Mouse (Mus musculus): ENCODE data around the gene Zfp108. TPM values are rescaled to one million over a fixed set of nuclear protein-coding genes. Genes with fewer than 3 reads are reported as not detected.
"Not testable (repeated sequence)": the region's sequence is repeated elsewhere in the genome, so short reads cannot be mapped to it uniquely, and the experiment has no call there.

Zfp108 gene
- 1 to 10 TPM; 1.4 to 1.9 TPM for total RNA-seq (2021)
- long read RNA-seq, experiment 1, result 0 reads
- long read RNA-seq, experiment 2, result 0 reads

DNA sequence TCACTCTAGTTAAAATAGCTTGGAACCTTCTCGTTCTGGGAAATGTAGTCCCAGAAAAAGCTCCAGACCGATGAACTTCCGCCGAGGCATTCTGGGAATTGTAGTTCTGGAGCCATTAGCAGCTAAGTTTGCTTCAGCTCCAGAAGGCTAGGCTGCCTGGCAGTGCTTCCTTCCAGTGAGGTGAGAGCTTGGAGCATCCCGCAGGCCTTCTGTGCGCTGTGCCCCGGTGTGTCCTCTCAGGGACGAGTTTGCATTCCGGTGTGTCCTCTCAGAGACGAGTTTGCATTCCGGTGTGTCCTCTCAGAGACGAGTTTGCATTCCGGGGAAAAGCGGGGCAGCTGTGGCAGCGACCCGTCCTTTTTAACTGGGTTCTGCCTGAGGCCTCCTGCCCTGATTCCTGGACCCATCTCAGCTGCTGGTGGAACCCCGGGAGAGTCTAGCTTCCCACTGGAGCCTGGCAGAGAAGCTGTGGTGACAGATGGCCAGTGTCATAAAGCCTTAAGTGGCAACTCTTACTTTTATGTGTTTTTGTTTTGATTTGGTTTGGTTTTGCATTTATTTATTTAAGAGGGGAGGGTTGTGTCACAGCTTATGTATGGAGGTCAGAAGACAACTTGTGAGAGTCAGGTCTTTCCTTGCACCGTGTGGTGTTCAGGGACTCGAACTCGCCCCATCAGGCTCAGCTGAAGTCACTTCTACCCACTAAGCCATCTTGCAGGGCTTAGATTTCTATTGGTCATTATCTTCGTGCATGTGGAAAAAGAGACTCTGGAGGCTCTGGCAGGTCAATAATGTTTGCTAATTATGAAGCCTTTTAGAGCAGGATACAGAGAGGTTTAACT, at the start of gene Zfp108:
Zfp108 (plus strand) TSS at position 162 of the 842 bp plus-strand sequence.
- DNase-seq, result peak; percentile 81

DNA sequence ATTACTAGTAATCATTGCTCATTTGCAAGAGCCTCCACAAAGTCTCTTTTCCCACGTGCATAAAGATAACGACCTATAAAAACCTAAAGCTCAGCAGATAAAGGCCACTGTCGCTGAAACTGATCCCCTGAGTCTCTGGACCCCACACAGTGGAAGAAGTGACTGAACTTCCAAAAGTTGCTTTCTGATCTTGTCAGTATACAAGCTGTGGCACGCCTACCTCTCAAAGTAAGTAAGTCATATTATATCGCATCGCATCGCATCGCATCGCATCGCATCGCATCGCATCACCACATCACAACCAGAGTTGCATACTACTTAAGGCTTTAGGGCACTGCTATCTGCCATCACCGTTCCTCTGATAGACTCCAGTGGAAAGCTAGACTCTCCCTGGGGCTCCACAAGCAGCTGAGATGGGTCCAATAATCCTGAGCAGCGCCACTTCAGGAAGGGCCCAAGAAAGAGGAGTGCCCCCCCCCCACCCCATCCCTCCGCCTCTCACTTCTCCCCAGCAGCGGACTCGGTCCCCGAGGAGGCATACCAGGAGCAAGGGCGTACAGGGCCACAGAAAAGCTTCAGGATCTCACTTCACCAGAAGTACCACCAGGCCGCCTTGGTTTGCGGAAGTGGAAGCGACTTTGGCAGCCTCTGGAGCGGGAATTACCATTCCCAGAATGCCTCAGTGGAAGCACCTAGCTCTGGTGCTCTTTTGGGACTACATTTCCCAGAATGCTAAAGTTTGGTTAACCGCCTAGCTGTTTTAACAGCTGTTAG, 46.9 kb upstream of the Zfp108 start:
- DNase-seq, result peak; percentile 70

DNA sequence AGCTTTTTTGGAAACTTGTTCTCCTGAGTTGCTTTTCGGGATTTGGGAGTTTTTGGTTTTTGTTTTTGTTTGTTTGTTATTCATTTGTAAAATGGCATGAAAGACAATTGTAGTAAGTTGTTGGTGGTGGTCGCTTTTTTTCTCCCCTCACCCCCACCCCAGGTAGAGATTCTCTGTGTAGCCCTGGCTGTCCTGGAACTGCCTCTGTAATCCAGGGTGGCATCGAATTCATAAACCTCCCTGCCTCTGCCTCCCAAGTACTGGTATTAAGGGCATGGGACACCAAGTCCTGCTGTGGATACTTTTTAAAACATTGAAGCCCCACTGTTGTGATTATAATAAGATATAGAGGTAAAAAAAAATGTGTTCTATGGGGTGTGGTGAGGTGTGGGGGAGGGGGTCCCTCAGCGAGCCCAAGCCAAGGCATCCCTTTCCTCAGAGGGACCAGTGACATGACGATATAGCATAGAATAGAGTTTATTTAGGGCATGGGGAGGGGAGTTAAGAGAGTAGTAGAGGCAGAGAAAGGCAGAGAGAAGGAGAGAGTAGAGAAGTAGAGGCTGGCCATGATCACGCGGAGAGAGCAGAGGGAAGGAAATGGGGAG, 46.2 kb upstream of the Zfp108 start:
- no peak for DNase-seq

DNA sequence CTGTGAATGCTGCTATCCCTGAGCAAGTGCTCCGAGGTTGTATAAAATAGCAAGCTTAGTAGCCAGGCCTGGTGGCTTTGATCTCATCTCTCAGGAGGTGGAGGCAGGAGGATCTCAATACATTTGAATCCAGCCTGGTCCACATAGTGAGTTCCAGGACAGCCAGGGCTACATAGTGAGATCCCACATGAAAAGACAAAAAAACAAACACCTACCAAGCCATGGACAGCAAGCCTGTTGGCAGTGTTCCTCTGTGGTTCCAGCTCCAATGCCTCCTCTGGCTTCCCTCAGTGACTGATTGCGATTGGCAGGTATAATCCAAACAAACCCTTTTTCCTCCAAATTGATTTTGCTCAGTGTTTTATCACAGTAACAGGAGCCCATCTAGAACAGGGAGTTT, 44.3 kb upstream of the Zfp108 start:
- no peak for DNase-seq

DNA sequence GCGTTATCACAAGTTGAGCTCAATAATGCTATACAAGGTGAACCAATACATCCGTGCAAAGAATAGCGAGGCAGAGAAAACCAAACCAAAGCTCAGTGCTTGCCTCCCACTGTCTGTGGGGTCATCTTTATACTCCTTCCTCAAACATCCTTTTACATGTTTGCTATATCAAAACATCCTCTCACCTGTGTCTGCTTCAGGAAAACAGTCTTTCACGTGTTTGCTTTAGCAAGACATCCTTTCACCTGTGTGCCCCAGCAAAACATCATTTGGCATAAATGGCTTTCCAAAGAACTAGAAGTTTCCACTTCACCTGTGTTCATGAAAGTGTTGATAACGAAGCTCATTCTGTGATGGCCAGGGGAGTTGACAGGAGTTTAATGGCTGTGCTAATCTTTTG, 43.3 kb upstream of the Zfp108 start, which contains the start of gene Zfp111:
Zfp111 (minus strand) TSS at position 101 of the 400 bp plus-strand sequence.
- no peak for DNase-seq

DNA sequence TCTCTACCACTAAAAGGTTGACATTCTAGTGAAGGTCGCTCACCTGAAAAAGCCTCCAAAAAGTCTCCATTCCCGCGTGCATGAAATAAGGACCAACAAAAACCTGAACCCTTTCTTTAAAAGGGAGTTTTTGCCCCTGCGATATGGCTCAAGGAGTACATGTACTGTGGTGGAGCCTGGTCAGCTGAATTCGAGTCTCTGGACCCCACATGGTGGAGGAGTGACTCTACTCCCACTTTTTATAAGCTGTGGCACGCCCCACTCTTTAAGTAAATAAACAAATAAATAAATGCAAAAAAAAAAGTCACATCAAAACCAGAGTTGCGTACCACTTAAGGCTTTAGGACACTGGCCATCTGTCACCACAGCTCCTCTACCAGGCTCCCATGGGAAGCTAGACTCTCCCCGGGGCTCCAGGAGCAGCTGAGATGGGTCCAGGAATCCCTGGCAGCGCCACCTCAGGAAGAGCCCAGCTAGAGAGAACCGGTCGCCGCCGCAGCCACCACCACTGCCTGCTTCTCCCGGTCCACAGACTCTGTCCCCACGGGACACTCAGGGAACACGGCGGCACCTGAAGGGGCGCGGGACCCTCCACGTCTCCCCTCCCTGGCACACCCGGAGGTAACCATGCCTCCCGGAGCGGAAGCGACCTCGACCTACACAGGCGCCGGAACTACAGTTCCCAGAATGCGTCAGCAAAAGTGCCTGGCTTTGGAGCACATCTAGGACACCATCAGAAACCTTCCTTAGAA, 17.4 kb upstream of the Zfp108 start, which contains the start of gene Zfp109:
Zfp109 (minus strand) TSS at position 521 of the 752 bp plus-strand sequence.
- DNase-seq, result peak; percentile 44

DNA sequence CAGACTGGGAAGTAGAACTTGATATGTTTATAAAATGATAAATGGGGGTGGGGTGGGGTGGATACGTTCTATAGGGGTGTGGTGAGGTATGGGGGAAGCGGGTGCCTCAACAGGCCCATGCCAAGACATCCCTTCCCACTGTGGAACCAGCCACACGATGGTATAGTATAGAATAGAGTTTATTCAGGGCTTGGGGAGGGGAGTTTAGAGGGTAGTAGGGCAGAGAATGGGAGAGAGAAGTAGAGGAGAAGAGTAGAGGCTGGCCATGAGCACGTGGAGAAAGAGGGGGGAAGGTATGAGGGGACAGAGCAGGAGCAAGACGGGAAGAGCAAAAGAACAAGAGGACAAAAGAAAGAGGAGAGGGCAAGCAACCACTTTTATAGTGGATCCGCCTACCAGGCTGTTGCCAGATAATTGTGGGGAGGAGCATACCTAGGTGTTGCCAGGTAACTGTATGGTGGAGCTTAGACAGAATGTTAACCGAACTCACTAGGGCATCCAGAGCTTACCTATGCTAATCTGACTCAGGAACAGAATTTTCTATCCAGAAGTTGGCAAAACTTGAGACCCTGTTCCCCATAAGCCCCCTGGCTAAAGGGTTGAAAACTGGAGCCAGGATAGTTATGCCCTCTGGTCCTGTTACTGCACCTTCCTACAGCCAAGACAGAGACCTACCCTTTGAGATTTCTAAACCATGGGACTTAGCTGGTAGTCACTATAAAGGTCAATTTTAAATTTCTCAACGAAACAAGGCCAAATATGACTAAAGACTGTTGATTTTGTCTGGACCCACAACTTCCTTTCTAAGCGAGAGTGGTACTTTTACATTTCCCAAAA, 597 bp upstream of the Zfp108 start:
- no peak for DNase-seq

DNA sequence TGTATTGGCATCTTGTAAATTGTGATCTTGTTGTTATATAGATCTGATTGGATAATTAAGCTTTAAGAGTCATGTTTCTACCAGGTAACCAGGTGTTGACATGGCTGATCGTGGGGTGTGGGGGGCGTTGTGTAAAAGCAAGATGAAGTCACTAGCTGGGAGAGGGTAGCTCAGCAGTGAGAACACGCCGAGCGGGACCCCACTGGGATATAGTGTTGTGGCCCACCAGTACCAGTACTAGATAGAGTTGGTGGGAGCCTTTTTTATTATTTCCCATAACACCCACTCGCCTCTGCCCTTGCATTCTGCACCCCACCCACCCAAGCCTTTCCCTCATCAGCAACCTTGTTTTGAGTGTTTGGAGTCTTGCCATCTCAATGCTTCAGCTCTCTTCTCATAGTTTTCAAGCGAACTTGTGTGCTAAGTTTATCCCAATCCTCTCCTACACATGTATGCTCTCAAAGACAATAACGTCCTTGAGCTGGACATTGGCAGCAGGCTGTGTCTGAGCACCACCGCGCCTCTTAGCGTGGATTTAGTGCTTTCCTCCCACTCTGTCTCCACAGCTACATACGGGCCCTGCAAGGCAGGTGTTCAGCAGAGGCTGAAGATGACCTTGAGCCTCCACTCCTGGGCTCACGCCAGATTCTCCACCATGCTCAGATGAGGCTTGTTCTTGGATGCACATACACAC, 4.9 kb downstream of the Zfp108 start:
- DNase-seq, result no peak

DNA sequence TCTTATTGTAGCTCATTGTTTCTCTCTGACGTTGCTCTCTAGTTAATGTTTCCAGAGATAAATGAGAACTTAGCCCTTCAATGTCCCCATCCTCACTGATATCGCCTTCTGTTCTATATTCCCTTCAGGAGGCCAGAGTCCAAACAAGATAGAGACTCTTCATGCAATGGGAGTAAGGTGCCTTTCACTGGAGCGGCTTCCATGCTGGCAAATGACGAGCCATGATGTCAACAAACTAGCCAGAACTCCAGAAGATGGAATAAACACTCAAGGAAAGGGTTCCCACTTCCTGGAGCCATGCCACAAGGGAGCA, 5.4 kb downstream of the Zfp108 start:
- DNase-seq, result no peak

DNA sequence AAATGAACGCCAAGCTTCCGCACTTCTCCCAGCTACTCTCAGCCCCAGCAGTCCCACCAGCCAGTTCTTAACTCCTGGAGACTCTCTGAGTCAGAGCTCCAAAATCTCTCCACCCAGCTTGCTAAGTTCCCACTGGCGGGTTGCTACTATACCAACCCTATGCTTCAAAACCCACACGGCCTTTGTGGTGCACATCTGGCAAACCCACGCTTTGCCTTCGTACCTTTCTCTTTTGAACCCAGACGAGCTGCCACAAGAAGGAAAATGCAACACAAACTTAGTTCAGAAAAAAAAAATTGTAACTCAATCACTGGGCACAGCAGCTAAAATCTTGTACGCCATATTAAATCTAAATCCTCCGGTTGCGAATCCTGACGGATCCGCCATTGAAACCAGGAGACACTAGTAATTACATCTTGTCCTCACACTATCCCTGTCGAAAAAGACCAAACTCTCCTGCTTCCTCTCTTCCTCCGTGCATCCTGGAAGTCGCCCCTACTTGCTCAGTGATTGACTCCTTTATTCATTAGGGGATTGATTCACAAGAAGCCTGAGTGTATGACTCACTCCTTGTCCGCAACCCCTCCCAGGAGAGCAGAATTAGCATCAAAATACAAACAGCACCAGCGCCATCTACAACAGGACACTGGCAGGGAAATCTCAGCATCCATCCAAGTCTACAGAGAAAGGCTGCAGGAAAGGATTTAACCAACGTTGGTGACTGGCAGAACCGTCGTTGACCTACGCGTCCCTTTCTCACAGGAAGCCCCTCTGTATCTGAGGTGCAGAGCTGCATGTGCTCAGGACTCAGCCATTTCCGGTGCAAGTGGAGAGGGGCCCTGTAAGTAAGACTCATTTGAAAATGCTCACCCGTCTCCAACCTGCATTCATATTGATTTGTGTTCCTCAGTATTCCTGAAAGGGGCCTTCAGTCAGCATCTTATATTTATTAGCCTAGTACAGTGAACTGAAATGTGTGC, 13.9 kb downstream of the Zfp108 start:
- DNase-seq, result no peak

DNA sequence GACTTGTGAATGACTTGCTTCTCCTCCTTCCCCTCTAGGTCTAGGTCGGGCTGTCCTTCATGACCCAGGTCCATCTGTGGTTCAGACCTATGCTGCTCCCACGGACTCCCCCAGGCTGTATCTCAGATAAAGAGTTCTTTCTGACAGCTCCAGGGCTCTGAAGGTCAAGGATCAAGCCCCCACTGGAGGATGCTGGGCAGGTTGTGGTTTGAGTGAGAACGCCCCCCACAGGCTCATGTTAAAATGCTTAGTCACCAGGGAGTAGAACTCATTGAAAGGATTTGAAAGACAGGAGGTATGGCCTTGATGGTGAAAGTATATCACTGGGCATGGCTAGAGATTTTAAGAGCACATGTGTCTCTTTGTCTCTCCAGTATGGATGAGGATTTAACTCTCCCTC, 14.7 kb downstream of the Zfp108 start:
- DNase-seq, result no peak

DNA sequence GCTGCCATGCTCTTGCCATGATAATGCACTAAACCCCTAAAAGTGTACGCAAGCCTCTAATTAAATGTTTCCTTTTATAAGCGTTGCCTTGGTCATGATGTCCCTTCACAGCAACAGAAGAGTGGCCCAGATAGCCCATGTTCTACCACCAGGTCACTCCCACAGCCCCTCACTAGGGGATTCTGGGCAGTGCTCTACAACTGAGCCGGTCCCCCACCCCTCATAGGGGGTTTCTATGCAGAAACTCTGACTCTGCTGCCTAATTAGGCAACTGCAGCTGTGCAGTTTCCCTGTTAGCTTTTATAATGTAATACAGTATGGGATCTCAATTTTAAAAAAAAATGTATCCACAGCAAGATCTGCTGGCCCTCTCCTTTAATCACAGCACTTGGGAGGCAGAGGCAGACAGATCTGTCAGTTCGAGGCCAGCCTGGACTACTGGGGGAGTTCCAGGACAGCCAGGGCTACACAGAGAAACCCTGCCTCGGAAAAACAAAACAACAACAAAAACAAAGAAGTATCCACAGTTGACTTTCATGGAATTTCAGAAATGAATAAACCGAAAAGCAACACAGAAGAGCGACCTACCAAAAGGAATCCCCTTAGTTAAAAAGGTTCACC, 15.2 kb downstream of the Zfp108 start:
- DNase-seq, result no peak

DNA sequence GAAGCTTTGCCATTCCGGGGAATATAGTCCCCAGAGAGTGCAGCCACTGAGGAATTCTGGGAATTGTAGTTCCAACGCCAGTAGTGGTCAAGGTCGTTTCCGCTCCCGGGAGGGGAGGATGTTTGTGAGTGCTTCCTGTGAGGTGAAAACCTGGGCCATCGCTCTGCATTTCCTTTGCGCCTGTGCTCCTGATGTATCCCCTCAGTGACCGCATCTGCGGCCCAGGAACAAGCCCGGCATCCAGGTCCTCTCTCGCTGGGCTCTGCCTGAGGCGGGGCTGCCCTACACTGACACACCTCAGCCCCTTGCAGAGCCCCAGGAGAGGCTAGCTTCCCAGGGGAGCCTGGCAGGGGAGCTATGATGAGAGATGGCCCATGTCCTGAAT, 15.7 kb downstream of the Zfp108 start, which contains the start of gene Zfp93:
Zfp93 (plus strand) TSS at position 133 of the 385 bp plus-strand sequence.
- peak; percentile 72 for DNase-seq

DNA sequence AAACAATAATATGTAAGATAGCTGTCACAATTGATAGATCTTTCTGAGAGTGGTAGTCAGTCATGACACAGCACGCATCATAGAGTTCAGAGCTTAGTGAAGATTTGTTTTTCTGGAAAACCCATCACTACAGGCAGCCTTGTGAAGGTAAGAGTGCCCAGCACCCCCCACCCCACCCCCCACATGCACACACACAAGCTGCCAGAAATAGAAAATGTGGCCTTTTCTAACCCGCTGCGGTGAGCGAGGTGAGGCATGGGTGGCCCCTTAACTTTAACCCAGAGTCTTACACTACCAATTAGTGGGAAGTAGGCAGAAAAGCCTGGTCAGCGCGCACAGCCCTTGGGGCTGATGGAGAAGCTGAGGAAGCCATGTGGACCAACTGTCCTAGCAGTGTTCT, 16.6 kb downstream of the Zfp108 start:
- DNase-seq, result no peak

DNA sequence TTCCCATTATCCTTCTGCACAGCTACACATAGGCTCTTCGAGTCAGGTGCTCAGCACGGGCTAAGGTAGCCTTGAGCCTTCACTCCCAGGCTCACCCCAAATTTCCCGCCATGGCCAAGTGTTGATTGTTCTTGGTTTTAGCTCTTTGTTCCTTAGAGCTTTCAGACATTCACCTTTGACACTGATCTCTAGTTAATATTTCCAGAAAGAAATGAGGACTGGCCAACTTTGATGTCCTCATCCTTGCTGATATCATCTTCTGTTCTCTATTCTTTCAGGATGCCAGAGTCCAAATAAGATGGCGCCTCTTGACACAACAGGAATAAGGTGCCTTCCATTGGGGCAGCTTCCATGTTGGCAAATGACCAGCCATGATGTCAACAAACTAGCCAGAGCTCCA, 19.9 kb downstream of the Zfp108 start:
- no peak for DNase-seq

DNA sequence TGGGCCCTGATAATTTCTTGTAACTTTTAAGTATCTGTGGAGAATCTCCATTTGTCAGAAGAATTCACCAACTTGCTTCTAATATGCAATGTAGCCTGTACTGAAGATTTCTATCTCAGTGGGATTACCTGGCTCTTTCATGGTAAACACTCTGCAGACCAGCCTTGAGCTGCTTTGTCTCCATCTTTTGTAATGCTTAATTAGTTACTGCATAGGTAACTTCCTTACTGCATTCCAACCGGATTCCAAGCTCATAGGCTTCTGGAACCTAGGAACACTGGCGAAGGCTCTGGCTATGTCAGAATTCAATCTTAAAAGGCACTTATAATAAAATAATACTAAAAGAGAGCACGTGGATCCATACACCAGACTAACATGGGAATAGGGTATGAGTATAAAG, 24.2 kb downstream of the Zfp108 start:
- not testable (repeated sequence) for DNase-seq

DNA sequence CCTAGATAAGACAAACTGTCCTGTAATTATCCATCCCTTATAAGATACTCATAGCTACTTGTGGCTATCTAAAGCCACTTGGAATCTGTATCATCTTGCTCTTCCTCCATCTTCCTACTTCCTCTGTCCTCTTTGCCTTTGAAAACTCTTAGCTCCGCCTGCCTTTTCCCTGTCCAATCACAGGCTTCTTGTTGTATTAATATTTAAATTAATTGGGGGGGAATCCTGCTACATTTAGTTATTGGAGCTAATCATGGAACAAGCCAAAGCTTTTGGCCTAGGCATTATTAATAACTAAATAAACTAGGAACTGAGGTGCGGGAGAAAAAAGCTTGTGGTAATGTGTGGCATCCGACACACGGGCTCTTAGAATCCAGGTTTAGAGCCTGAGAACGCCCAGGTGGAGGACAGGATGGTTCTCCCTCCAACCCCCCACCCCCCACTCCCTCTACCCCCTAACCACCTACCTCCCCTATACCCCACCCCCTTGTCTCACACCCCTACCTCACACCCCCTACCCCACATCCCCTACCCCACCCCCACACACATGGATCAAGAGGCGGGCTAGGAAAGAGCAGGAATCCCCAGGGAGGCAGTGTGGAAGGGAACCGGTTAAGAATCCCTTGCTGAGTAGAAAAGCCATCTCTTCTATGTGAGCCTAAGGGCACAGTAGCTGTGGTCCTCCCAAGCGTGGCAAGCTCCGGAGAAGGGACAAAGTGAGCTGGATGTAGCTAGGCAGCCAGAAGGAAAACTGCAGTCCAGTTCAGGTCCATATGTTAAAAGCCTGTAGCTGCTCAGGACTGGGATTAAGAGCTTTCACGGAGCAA, 25.6 kb downstream of the Zfp108 start:
- no peak for DNase-seq

DNA sequence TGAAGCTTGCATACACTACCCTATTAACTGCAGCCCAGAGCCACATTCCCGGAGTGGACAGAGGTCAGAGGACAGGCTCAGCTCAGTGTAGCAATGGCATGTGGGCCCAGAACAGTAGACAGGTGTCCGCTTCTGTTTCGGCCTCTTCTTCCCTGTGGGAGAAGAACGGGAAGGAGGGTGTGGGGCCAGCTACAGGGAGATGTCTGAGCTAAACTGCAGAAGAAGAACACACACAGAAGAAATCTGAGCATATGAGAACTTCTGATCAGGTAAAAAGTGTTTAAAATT, 26.2 kb downstream of the Zfp108 start:
- no peak for DNase-seq

Data from gastrocnemius, postnatal 25 days (tissue).